Mouse (Mus musculus): ENCODE data around the gene Tmc6.
A peak's percentile ranks its signal among the peaks of the same experiment; 100 is the strongest.

Tmc6 gene

GRCm38 (mm10) chr11:117755891-117756290 lies 26.1 kb downstream of the Tmc6 start:
- no peak for DNase-seq (ENCODE audit: low spot score in 2 of 2)

GRCm38 (mm10) chr11:117751544-117751943 lies 30.5 kb downstream of the Tmc6 start:
- no peak for DNase-seq (ENCODE audit: low spot score in 2 of 2)

GRCm38 (mm10) chr11:117749414-117749813 lies 32.6 kb downstream of the Tmc6 start:
- DNase-seq (ENCODE audit: low spot score in 2 of 2): no peak

GRCm38 (mm10) chr11:117748628-117749027 lies 33.4 kb downstream of the Tmc6 start:
- DNase-seq (ENCODE audit: low spot score in 2 of 2): no peak

GRCm38 (mm10) chr11:117743454-117744030 lies 38.5 kb downstream of the Tmc6 start:
- peak in 1 of 2 experiments; percentile 46 for DNase-seq (ENCODE audit: low spot score in 2 of 2)

GRCm38 (mm10) chr11:117742715-117743114 lies 39.3 kb downstream of the Tmc6 start:
- DNase-seq (ENCODE audit: low spot score in 2 of 2): no peak

- no peak for DNase-seq (ENCODE audit: low spot score in 2 of 2)
These were observed 39.8 kb downstream of the Tmc6 start for GRCm38 (mm10) chr11:117742243-117742642.

- no peak for DNase-seq (ENCODE audit: low spot score in 2 of 2)
These were observed 40.9 kb downstream of the Tmc6 start for GRCm38 (mm10) chr11:117741128-117741527.

GRCm38 (mm10) chr11:117738123-117738522 lies 43.9 kb downstream of the Tmc6 start:
- DNase-seq (ENCODE audit: low spot score in 2 of 2): no peak

GRCm38 (mm10) chr11:117736037-117736689 lies 45.8 kb downstream of the Tmc6 start:
- peak; percentile 56 to 69 for DNase-seq (ENCODE audit: low spot score in 2 of 2)

- DNase-seq (ENCODE audit: low spot score in 2 of 2): no peak
These were observed 50.5 kb downstream of the Tmc6 start for GRCm38 (mm10) chr11:117731470-117731869.

GRCm38 (mm10) chr11:117730490-117730838 lies 51.5 kb downstream of the Tmc6 start:
- DNase-seq (ENCODE audit: low spot score in 2 of 2): no peak

GRCm38 (mm10) chr11:117729798-117730489 lies 52.1 kb downstream of the Tmc6 start:
- DNase-seq (ENCODE audit: low spot score in 2 of 2): no peak

GRCm38 (mm10) chr11:117729341-117729740 lies 52.7 kb downstream of the Tmc6 start:
- no peak for DNase-seq (ENCODE audit: low spot score in 2 of 2)

GRCm38 (mm10) chr11:117728841-117729240 lies 53.2 kb downstream of the Tmc6 start:
- no peak for DNase-seq (ENCODE audit: low spot score in 2 of 2)

GRCm38 (mm10) chr11:117728245-117728644 lies 53.8 kb downstream of the Tmc6 start:
- no peak for DNase-seq (ENCODE audit: low spot score in 2 of 2)

- DNase-seq (ENCODE audit: low spot score in 2 of 2): no peak
These were observed 55.0 kb downstream of the Tmc6 start for GRCm38 (mm10) chr11:117727031-117727430.

- no peak for DNase-seq (ENCODE audit: low spot score in 2 of 2)
These were observed 57.2 kb downstream of the Tmc6 start for GRCm38 (mm10) chr11:117724604-117725301.

- no peak for DNase-seq (ENCODE audit: low spot score in 2 of 2)
These were observed 63.2 kb downstream of the Tmc6 start for GRCm38 (mm10) chr11:117718838-117719237.

Data from urinary bladder, postnatal 36 days (tissue).